Mouse (Mus musculus) intestine, embryonic 14.5 days (tissue): ENCODE measurements around the gene Cfap54. TPM values are rescaled to one million over a fixed set of nuclear protein-coding genes. Genes with fewer than 3 reads are reported as not detected.

ENCODE experiments used
- ATAC-seq: fragments of 200-750 bp; cut with Nextera tagmentation; replicated peaks from 2 replicates; pipeline ENCODE4 v1.8.0; 2017; ENCODE audit warnings: low read depth, moderate number of reproducible peaks, moderate TSS enrichment, moderate library complexity; ENCODE audit not compliant: low FRiP score, low TSS enrichment
- DNase-seq: peaks from one replicate; pipeline ENCODE4 v3.0.0-alpha.2; 2018; ENCODE audit warnings: low spot score
- H3K27ac ChIP-seq: fragments of 300-500 bp; sonication (generic); 2 replicates; pipeline ENCODE4 v1.5.1; 2014; ENCODE audit warnings: low read depth, mild to moderate bottlenecking, control low read depth
- H3K27me3 ChIP-seq: fragments of 300-500 bp; sonication (generic); replicated peaks from 2 replicates; pipeline ENCODE4 v1.6.1; 2014; ENCODE audit warnings: low read length, control low read depth; ENCODE audit not compliant: control insufficient read depth, insufficient read depth
- H3K36me3 ChIP-seq: fragments of 300-500 bp; sonication (generic); 2 replicates; pipeline ENCODE4 v1.6.1; 2014; ENCODE audit warnings: low read length, control low read depth; ENCODE audit not compliant: control insufficient read depth, insufficient read depth
- H3K4me1 ChIP-seq: fragments of 300-500 bp; sonication (generic); replicated peaks from 2 replicates; pipeline ENCODE4 v1.6.1; 2014; ENCODE audit warnings: low read length, control low read depth, mixed read lengths; ENCODE audit not compliant: control insufficient read depth, insufficient read depth
- H3K4me2 ChIP-seq: fragments of 300-500 bp; sonication (generic); 2 replicates; pipeline ENCODE4 v1.6.1; 2014; ENCODE audit warnings: low read length
- H3K4me3 ChIP-seq: fragments of 300-500 bp; sonication (generic); 2 replicates; pipeline ENCODE4 v1.5.1; 2014; ENCODE audit warnings: low read depth, low read length, control low read depth, mixed read lengths
- H3K9ac ChIP-seq: fragments of 300-500 bp; sonication (generic); 2 replicates; pipeline ENCODE4 v1.6.1; 2014; ENCODE audit warnings: mild to moderate bottlenecking, low read length
- H3K9me3 ChIP-seq: fragments of 300-500 bp; sonication (generic); 2 replicates; pipeline ENCODE4 v1.6.1; 2016; ENCODE audit warnings: low read length, control low read depth; ENCODE audit not compliant: control insufficient read depth
- WGBS: fragments of 180-500 bp; shearing (Covaris S2); extraction: QIAGEN DNeasy Blood & Tissue Kit; methylation state at CpG from one replicate; pipeline ENCODE4 v1.1.7; 2014; 5-methylcytosine and 5-hydroxymethylcytosine counted together
- polyA plus RNA-seq: library from polyadenylated mRNA; unstranded; fragments of >200 nt; fragmentation: Nextera tagmentation; extraction: Ambion mirVana; gene quantifications from 2 replicates; pipeline ENCODE4 v1.2.1, GENCODE M21; 2014

Cfap54 gene
- 0.07 and 0.16 TPM in 2 replicates for polyA plus RNA-seq

GRCm38 (mm10) chr10:93081133-93081779, at the start of gene Cfap54:
Cfap54 (minus strand) TSS chr10:93081618.
- ATAC-seq (peak; percentile 89), DNase-seq (peak; percentile 87)
- Histone ChIP-seq H3K36me3 (no peaks in the 10 kb centered on the region), H3K4me2 (peak within 1 kb of the TSS; percentile 71), H3K4me3 (peak within 1 kb of the TSS; percentile 48), H3K27me3 (no peaks in the 10 kb centered on the region), H3K27ac (no peak within 1 kb of the TSS), H3K9ac (no peak within 1 kb of the TSS), H3K9me3 (no peaks in the 10 kb centered on the region), H3K4me1 (no peaks in the 10 kb centered on the region)
- WGBS = 1% methylated on average over 34 of the region's 34 CpGs

- WGBS = 51% methylated on average over 10 of the region's 10 CpGs
- no peak overlapping the region for H3K9ac ChIP-seq
- no peaks in the 10 kb centered on the region for H3K9me3 ChIP-seq
- no peak overlapping the region for H3K4me3 ChIP-seq
- H3K36me3 ChIP-seq = no peaks in the 10 kb centered on the region
- H3K4me2 ChIP-seq = no peak overlapping the region
- no peaks in the 10 kb centered on the region for H3K27me3 ChIP-seq
- ATAC-seq (no peak), DNase-seq (no peak)
- no peak overlapping the region for H3K27ac ChIP-seq
- H3K4me1 ChIP-seq = no peaks in the 10 kb centered on the region
Measured at GRCm38 (mm10) chr10:93130456-93130940, 49.1 kb upstream of the Cfap54 start.

- no peak for ATAC-seq
- no peaks in the 10 kb centered on the region for H3K4me1 ChIP-seq
- H3K9ac ChIP-seq = no peak overlapping the region
- no peak overlapping the region for H3K27ac ChIP-seq
- 78% methylated on average over 9 of the region's 9 CpGs for WGBS
- H3K9me3 ChIP-seq = no peaks in the 10 kb centered on the region
- DNase-seq = no peak
- no peaks in the 10 kb centered on the region for H3K36me3 ChIP-seq
- no peak overlapping the region for H3K4me3 ChIP-seq
- no peak overlapping the region for H3K4me2 ChIP-seq
- no peaks in the 10 kb centered on the region for H3K27me3 ChIP-seq
Measured at GRCm38 (mm10) chr10:93129904-93130455, 48.6 kb upstream of the Cfap54 start.

GRCm38 (mm10) chr10:93129345-93129744, 47.9 kb upstream of the Cfap54 start:
- no peak overlapping the region for H3K4me3 ChIP-seq
- 71% methylated on average over 1 of the region's 1 CpGs for WGBS
- H3K4me1 ChIP-seq = no peaks in the 10 kb centered on the region
- no peak overlapping the region for H3K4me2 ChIP-seq
- H3K9ac ChIP-seq = no peak overlapping the region
- no peak for ATAC-seq
- no peak for DNase-seq
- H3K36me3 ChIP-seq = no peaks in the 10 kb centered on the region
- H3K27ac ChIP-seq = no peak overlapping the region
- no peaks in the 10 kb centered on the region for H3K27me3 ChIP-seq
- no peaks in the 10 kb centered on the region for H3K9me3 ChIP-seq

GRCm38 (mm10) chr10:93128566-93128965, 47.1 kb upstream of the Cfap54 start:
- WGBS = 84% methylated on average over 2 of the region's 2 CpGs
- Histone ChIP-seq H3K9ac (no peak overlapping the region), H3K27me3 (no peaks in the 10 kb centered on the region), H3K36me3 (no peaks in the 10 kb centered on the region), H3K4me2 (no peak overlapping the region), H3K9me3 (no peaks in the 10 kb centered on the region), H3K4me3 (no peak overlapping the region), H3K27ac (no peak overlapping the region), H3K4me1 (no peaks in the 10 kb centered on the region)
- no peak for ATAC-seq
- DNase-seq = no peak

GRCm38 (mm10) chr10:93126025-93126424, 44.6 kb upstream of the Cfap54 start:
- Histone ChIP-seq H3K4me2 (no peak overlapping the region), H3K4me3 (no peak overlapping the region), H3K36me3 (no peaks in the 10 kb centered on the region), H3K9ac (no peak overlapping the region), H3K9me3 (no peaks in the 10 kb centered on the region), H3K27me3 (no peaks in the 10 kb centered on the region), H3K4me1 (no peaks in the 10 kb centered on the region), H3K27ac (no peak overlapping the region)
- no peak for DNase-seq
- 63% methylated on average over 3 of the region's 3 CpGs for WGBS
- no peak for ATAC-seq

- Histone ChIP-seq H3K9me3 (no peaks in the 10 kb centered on the region), H3K36me3 (no peaks in the 10 kb centered on the region), H3K4me2 (no peak overlapping the region), H3K27ac (peak overlapping the region; percentile 40; the same call in 1 of the 2 replicates), H3K27me3 (no peaks in the 10 kb centered on the region), H3K9ac (no peak overlapping the region), H3K4me1 (no peaks in the 10 kb centered on the region), H3K4me3 (no peak overlapping the region)
- ATAC-seq (no peak), DNase-seq (peak; percentile 53)
- WGBS = 44% methylated on average over 12 of the region's 12 CpGs
Measured at GRCm38 (mm10) chr10:93123957-93124613, 42.7 kb upstream of the Cfap54 start.

- Histone ChIP-seq H3K27ac (0 out of 2 replicates have a peak overlapping the region, but pooled peaks have one; percentile 40), H3K36me3 (no peaks in the 10 kb centered on the region), H3K9ac (no peak overlapping the region), H3K9me3 (no peaks in the 10 kb centered on the region), H3K4me1 (no peaks in the 10 kb centered on the region), H3K4me3 (no peak overlapping the region), H3K27me3 (no peaks in the 10 kb centered on the region), H3K4me2 (no peak overlapping the region)
- DNase-seq = no peak
- 85% methylated on average over 4 of the region's 4 CpGs for WGBS
- ATAC-seq = no peak
Measured at GRCm38 (mm10) chr10:93123310-93123709, 41.9 kb upstream of the Cfap54 start.
